Mouse (Mus musculus) stomach, postnatal 0 days (tissue): ENCODE measurements around the gene Tgm5.

ENCODE experiments used
- CTCF ChIP-seq: IDR thresholded peaks from 2 replicates; pipeline ENCODE4 v1.5.1; 2016; ENCODE audit warnings: antibody characterized with exemption, low read depth, mild to moderate bottlenecking, moderate library complexity
- EP300 ChIP-seq: optimal IDR thresholded peaks from 2 replicates; pipeline ENCODE3; 2016; ENCODE audit warnings: antibody characterized with exemption

DNA sequence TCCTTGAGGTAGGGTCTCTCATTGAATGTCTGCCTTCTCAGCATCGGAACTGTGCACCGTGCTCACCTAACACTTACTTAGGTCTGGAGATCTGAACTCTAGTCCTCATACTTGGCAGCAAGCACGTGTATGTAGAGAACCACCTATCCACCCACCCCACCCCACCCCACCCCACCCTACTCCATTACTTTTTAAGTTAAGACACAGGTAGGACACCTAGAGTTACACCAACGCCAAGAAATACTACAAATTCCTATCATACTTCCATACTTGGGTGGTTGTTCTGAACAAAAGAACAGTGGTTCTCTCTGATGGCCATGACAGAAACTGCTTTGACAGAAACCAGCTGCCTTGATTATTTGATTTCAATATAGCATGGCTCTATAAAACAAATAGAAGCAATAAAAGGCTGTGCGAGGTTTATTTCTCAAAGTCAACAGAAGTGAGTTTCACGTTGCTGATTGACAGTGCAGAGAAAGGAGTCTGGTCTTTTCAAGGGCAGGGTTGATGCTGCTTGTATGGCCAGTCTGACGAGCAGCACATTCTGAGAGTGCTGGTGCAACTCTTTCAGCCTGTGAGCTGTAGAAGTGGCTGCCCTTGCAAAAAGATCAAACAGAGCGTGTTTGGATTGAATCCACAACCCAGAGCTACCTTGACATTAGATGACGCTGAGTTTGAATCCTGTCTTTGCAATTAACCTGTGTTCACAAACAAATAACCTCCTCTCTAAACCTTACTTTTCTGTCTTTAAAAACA is 43.4 kb upstream of the Tgm5 start:
- TF ChIP-seq CTCF (no peak), EP300 (no peak)
